Mouse (Mus musculus) cerebellum, adult 8-10 months (tissue): ENCODE data around the gene Tenm4.

ENCODE experiments used
- DNase-seq: peaks from one replicate; pipeline ENCODE4 v3.0.0; 2022

Tenm4 gene

DNA sequence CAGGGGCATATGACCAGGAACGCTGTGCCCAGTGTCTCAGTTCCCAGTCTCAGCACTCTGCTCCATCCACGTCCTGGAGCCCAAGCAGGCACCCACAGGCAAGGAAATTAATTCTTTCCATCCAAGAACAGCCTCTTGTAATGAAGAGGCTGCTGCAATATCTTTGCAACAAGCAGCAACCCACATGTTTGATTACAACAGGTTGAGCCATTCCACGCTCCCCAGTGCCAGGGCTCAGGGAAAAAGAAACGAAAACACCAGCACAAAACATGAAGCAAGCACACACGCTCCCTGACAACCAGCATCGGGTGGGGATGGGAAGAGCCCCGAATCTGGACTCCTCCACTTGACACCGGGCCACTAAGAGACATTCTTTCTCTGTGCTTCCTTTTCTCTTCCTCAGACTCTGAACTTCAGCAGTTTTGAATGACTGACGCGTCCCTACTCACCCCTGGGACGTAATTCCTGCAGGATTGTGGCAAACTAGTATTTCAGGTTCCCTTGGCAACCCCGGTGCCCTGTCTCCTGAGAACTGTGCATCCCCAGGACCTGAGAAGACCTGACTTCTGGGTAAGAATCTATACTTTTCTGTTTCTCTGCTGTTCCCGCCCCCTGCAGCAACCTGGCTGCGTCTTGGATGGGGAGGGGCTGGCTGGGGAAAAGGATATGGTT is at the start of gene Tenm4:
Gene Tenm4, plus strand, starts transcription at position 323 of the 672 bp plus-strand sequence.
- DNase-seq = no peak

DNA sequence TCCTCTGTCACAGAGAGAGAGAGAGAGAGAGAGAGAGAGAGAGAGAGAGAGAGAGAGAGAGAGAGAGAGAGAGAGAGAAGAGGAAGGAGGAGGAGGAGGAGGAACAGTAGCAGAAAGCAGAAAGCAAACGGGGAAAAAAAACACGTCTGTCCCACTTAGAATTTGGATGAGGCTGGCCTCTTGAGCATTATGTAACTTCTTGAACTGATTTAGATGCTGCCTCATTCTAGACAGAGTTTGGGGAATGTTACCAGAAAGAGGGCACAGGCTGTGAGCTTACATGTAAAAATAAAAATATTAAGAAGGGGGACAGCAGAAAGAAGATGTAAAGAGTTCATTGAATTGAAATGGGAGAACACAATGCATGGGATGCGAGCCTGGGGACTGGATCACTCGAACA is 40.3 kb upstream of the Tenm4 start:
- no peak for DNase-seq

DNA sequence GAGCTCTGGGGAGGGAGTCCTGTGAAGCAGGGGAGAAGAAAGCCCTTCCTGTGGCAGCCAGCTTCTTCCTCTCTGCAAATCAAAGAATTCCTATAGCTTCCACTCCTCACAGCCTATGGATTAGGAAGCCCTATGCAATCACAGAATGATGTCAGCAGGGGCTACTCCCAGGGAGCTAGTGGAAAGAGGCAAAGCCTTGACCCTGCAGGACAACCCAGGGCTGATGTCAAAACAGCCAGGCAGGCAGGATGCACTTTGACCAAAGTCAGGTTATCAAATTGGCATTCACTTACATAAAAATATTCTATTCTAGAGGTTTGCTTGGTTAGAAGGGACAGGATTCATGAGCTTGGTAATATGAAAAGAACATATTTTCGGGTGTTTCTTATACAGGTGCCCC is 39.9 kb upstream of the Tenm4 start:
- no peak for DNase-seq

GRCm38 (mm10) chr7:96136497-96136961 is 34.5 kb upstream of the Tenm4 start:
- no peak for DNase-seq

- DNase-seq = no peak
These were observed 29.2 kb upstream of the Tenm4 start for GRCm38 (mm10) chr7:96141876-96142275.

DNA sequence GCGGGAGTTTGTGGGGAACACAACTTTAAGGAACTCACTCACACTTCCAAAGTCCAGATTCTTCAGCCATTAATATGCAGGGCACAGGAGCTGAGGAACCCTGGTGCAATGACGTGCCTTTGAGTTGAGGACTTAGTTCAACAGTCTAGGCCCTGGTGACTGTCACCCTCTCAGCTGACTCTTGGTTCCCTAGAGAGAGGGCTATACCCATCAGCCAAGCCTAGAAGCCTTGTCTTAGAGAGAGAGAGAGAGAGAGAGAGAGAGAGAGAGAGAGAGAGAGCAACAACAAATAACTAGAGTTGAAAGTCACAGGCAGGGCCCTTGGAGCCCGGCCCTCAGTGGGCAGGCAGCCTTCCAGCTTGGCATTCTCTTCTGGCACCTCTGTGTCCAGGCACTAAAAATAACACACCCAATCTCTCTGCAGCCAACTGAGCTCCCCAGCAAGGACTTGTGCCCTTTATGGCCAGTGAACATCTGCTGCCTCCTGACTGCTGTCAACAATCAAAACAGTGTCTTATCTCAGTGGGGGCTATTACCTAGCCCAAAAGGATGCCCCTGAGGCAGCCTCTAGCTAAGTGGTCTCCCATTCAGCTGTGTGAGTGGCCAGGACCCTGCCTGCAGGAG is 28.0 kb upstream of the Tenm4 start:
- DNase-seq = peak; percentile 69

DNA sequence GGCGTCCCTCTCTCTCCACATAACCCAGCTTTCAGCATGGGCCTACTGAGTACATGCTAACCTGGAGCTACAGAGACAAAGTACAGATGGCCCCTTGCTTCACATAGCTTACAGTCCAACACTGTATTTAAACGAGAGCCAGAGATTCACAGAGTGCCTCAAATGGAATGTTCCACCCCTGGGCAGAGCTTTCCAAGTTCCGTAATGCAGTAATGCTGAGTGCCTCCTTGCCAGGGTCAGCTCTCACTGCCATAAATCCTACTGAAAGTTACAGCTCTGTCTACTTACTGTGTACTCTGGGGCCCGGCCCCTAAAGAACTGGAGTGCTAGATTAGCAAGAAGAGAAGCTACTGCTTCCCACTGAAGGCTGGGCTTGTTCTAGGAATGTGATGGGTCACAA is 23.6 kb upstream of the Tenm4 start:
- DNase-seq = no peak

- no peak for DNase-seq
These were observed 22.9 kb upstream of the Tenm4 start for GRCm38 (mm10) chr7:96148191-96148590.

DNA sequence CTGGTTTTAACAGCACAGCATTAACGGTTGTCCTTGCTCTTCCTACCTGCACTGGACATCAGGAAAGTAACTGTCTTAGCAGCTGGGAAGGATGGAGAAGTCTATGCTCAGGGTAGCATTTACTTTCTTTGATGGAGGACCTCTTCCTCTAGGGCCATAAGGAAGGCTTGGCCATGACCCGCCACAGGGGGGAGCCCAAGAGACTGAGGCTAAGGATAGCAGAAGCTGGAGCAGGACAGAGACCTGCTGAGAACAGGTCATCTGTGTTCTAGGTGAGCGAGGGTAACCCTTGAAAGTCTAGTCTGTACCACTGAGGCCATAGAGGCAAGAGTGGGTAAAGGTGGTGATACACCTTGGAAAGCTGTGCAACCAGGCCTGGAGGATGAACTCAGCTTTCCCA is 19.8 kb upstream of the Tenm4 start:
- peak; percentile 20 for DNase-seq

DNA sequence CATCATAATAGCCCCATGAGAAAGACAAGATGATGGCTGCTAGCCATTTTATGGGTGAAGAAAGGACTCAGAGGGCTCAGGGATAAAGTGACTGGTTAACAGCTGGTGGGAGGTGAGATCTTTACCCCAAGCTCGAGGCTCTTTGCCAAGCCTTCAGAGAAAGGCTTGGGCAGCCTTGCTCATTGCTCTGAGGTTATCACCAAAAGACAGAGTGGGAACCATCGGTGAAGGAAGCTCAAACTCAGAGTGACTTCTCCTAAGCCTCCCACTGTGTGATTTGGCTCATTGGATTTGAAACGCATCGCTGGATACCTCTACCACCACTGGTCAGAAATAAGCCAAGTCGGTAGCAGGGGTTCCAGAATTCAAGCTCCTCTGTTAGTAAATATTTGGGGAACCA is 19.1 kb upstream of the Tenm4 start:
- no peak for DNase-seq

DNA sequence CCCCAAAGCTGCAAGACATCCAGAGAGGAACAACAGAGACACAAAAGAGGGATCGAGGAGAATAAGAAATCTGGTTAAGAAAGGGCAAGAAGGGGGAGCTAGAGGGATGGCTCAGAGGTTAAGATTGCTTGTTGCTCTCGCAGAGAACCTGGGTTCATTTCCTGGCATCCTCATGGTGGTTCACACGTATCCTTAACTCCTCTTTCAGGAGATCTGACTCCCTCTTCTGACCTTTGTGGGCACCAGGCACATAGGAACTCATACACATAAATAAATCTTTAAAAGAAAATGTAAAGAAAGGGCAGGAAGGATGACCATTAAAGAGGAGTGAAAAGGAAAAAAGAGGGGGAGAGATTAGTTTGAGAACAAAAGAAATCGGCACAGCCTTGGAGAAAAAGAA is 18.6 kb upstream of the Tenm4 start:
- no peak for DNase-seq

- no peak for DNase-seq
These were observed 18.1 kb upstream of the Tenm4 start for GRCm38 (mm10) chr7:96152924-96153359.

DNA sequence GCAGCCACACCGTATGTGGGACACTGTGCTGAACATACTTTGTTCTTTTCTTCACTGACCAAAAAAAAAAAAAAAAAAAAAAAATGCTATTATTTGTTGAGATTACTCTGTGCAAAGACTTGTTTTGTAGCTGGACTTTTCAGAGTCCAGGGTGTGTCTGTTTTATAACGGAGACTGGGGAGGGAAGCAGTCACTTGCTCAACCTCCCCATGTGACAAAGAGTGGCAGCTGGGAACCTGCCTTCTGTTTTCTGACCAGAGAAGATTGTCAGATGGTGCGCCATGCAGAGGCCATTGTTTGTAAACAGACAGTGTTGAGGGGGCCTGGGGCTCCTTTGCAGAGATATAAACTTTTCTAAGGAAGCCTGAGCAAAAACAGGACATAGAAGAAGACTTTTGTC is 17.0 kb upstream of the Tenm4 start:
- DNase-seq = no peak

DNA sequence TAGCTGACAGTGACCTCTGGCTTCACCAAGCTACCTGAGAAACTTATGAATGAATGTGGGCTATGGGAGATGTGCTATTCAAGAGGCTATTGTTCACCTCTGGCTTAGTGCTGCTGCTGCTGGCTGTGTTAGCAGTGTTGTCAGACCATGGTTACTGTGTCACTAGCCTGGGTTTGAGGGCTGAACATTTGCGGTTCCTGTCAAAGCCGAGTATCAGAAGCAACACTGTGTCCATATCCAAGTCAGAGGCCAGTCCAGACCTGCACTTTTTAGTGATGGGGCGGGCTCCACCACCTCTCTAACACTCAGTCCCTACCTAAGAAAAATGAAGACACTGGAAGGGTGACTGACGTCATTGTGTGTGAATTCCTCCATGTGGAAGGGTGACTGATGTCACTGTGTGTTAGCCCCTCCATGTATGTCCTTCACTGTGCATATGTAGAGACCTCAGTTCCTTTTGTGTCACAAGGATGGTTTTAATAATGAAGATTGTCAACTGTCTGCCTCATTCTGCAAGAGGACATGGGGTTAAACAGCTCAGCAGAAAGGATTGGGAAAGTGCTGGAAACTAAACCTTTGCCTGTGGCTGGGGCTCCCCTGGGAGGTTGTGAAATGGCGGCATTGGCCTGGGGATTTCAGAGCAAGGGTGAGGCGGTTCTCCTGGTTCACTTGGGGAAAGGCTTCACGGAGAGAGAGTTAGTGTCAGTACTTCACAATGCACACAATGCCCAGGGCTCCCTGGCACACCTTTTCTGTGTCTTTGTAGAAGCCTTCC is 14.4 kb upstream of the Tenm4 start:
- DNase-seq = no peak

DNA sequence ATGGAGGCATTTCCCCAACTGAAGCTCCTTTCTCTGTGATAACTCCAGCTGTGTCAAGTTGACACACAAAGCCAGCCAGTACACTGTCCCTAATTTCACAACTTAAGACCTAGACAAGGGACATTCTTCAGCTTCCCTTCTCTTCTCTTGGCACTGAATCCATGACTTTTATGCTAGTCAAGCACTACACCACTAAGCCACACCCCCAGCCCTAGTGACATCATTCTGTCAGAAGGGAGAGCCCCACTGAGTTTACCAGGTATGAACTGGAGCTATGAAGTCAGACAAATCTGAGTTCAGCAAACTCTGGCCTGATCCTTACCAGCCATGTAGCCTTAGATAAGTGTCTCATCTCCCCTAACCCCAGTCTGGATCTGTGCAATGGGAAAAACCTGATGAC is 6.9 kb upstream of the Tenm4 start:
- no peak for DNase-seq

- no peak for DNase-seq
These were observed 2.1 kb upstream of the Tenm4 start for GRCm38 (mm10) chr7:96168921-96169320.

- no peak for DNase-seq
These were observed 834 bp downstream of the Tenm4 start for GRCm38 (mm10) chr7:96171596-96172563.

DNA sequence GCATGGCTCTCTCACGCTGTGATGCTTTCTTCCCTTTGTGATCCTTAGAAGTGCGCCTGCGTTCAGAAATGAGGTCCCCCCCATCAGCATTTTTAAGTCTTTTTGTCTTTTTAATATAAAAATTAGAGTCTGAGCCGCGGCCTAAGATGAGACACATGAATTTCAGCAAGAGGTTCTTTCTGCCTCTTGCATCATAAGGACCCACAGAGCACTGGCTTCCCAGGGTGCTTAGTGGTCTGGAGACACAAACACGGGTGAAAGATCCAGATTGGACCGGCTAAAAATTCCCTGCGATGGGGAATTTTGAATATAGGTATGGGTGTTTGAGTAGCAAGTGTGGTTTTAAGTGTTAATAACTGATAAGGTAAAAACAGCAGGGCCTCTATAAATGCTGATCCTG is 5.7 kb downstream of the Tenm4 start:
- DNase-seq = no peak

- no peak for DNase-seq
These were observed 10.7 kb downstream of the Tenm4 start for GRCm38 (mm10) chr7:96181751-96182150.

GRCm38 (mm10) chr7:96183195-96183594 is 12.1 kb downstream of the Tenm4 start:
- no peak for DNase-seq

DNA sequence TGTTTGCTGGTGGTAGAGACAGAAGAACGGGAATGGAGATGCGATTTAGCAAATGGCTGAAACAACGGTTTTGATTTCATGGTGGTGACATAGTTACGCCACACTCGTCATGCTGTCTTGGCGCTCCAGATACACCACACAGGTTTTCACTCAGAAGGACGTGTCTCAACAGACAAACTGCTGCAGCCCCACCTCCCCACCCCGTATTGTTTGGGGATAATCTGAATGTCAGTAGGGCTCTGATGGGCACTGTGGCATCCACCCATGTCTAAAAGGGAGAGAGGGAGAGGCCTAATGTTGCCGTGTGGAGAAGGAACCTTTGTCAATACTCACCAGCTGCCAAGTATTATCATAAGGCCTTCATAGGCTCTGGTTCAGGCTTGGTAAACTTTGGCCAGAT is 14.4 kb downstream of the Tenm4 start:
- no peak for DNase-seq

GRCm38 (mm10) chr7:96203812-96204560 is 32.9 kb downstream of the Tenm4 start:
- DNase-seq = no peak
